Mouse (Mus musculus): ENCODE results near the gene Vill.

Gene Vill

DNA sequence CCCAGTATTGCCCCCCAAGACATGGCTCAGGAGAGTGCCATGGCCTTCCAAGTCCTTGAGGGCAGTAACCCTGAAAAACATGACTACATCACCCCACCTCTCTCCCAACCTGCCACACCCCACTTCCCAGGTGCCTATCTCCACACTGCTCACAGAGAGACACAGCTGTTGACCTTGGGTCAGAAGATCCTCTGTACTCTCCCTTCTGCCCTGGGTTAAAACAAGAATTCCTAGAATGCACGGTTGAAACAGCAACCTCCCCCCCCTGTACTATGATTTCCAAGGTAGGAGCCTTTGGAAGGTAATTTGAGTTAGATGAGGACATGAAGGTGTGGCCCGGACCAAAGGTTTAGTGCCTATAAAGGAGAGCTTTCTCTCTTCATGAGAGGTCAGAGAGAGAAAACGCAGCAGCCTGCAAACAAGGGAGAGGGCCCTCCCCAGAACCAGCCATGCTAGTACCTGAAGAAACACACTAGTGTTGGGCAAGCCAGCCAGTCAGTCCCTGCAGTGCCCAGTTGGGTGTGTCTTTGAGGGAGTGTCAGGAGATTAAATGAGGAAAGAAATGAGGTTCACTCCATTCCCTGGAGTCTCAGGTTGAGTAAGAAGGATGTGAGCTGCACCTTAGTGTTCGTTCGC, 27.6 kb downstream of the Vill start:
- no peak for DNase-seq (ENCODE audit: low spot score)

GRCm38 (mm10) chr9:119082039-119082438, 29.5 kb downstream of the Vill start:
- DNase-seq (ENCODE audit: low spot score) = peak; percentile 60

GRCm38 (mm10) chr9:119082656-119083430, 30.3 kb downstream of the Vill start:
- peak; percentile 42 for DNase-seq (ENCODE audit: low spot score)

- no peak for DNase-seq (ENCODE audit: low spot score)
Observed at GRCm38 (mm10) chr9:119083966-119084365, 31.4 kb downstream of the Vill start.

DNA sequence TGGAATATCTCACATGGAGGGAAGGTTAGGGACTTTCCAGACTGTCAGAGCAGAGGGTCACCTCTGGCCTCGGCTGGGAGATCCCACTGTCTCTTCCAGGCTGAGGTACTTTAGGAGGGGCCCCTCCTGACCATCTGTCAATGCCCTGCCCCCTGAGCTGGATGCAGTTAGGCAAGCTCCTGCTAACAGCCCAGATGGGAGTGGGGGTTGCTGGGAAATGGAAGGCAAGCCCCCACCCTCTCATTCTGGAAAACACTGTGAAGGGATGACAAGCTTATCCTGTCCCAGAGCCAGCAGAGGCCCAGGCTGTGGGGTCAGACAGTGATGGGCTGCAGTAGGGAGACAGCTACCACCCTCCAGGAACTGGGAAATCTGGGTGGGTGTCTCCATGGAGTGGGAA, 33.9 kb downstream of the Vill start:
- no peak for DNase-seq (ENCODE audit: low spot score)

DNA sequence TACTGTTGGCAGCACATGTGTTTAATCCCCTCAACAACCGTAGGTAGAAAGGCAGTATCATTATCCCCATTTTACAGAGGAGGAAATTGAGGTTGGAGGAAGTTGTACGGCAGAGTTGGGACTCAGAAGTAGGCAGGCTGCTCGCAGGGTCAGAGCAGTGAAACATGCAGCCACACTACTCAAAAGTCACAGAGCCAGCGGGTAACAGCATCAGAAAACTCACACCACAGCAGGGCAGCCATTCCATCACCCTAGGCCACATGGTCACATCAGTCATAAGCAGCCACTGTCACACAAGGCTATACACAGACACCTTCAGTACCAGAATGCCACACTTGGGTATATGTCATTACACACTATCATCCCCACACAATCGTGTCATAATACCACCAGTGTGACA, 34.7 kb downstream of the Vill start:
- no peak for DNase-seq (ENCODE audit: low spot score)

- peak; percentile 93 for DNase-seq (ENCODE audit: low spot score)
Observed at GRCm38 (mm10) chr9:119088148-119088801, 35.7 kb downstream of the Vill start.

DNA sequence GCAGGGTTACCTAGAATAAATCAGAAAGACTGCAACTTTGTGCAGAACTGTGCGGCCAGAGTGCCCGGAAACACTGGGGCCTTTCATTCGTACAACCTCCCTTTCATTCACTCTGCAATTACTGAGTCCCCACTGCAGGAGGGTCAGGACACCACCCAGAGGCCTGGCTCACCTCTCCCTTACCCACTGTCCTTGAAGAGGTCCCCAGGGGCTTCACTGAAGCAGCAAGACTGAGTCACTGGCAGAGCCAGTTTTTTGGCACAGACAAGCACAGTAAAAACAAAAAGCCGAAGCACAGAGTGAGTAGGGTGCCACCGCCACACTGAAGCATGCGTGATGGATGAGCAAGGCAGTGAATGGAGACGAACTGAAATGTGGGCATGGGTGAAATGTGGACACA, 36.9 kb downstream of the Vill start:
- DNase-seq (ENCODE audit: low spot score) = no peak

DNA sequence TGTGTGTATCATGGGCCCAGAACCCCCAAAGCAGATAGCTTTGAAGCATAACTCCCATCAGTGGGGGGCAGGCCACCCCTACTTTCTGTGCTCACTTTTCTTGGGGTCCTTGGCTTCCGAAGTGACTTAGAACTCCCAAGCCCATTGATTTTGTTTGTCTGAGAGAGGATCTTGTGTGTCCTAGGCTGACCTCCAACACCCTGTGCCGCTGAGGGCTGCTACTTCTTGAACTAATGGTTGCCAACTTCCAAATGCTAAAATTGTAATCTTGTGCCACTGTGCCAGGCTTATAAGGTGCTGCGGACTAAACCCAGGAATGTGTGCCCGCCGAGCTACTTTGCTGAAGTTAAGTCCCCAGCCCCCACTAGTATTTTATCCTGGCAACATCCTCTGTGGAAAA, 37.9 kb downstream of the Vill start:
- DNase-seq (ENCODE audit: low spot score) = no peak

DNA sequence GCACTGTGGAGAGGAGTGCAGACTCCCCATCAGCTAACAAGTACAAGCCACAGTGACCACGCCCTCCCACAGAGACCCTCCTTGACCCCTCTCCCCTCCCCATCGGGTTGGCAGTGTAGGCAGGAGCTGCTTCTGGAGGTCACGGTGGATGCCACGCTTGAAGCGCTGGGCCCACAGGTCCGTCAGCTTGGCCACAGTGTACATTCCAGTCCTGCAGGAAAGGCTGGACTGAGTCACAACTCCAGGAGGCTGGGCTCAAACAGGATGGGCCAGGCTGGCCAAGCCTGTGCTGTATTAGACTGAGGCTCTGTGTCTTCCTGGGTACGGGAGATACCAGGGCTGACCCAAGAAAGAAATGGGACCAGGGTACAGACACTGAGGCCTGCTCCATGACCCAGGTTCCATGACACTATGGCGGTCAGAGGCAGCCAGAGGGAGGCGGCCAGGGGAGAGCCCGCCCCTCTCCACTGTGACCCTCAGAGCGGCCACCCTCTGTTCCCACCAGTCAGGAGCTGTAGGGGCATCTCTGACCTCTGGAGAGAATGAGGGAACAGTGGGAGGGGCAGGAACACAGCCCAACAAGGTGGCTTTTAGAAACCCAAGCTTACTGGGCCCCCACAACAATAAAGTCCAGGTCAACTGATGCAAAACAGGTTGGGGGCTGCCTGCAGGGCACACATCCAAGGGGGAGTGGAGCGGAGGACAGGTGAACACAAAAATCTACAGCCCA, 39.2 kb downstream of the Vill start:
- no peak for DNase-seq (ENCODE audit: low spot score)

- peak; percentile 54 for DNase-seq (ENCODE audit: low spot score)
Observed at GRCm38 (mm10) chr9:119092473-119093418, 40.2 kb downstream of the Vill start.

GRCm38 (mm10) chr9:119093419-119094295, 41.1 kb downstream of the Vill start, which contains the start of gene Plcd1:
Gene Plcd1 (minus strand): TSS chr9:119093502.
- DNase-seq (ENCODE audit: low spot score) = peak; percentile 84

GRCm38 (mm10) chr9:119094462-119095109, 42.0 kb downstream of the Vill start:
- no peak for DNase-seq (ENCODE audit: low spot score)

- DNase-seq (ENCODE audit: low spot score) = no peak
Observed at GRCm38 (mm10) chr9:119100177-119100898, 47.8 kb downstream of the Vill start.

GRCm38 (mm10) chr9:119101992-119102782, 49.6 kb downstream of the Vill start, which contains the start of gene Dlec1:
Gene Dlec1 (plus strand): TSS chr9:119102478.
- peak; percentile 96 for DNase-seq (ENCODE audit: low spot score)

GRCm38 (mm10) chr9:119102783-119103113, 50.2 kb downstream of the Vill start:
- DNase-seq (ENCODE audit: low spot score) = no peak

DNA sequence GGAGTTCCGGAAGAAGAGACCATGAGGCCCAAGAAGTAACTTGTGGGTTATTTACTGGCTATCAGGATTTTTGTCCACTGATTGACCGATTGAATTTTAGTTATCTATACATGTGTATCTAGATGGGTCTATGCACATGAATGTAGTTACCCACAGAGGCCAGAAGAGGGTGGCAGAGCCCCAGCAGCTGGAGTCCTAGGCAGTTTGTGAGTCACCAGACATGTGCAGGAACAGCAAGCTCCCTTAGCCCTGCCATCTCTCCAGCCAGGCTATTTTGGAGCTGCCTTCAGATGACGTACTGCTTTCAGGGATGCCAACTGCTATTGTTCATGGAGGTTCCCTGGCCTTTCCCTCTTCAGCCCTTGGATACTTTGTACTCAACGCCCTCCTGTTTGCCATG, 55.0 kb downstream of the Vill start:
- DNase-seq (ENCODE audit: low spot score) = peak; percentile 59

GRCm38 (mm10) chr9:119109685-119110353, 57.2 kb downstream of the Vill start:
- DNase-seq (ENCODE audit: low spot score) = peak; percentile 26
